Mouse (Mus musculus) lung, embryonic 15.5 days (tissue): ENCODE results near the gene Arhgef2. TPM values are rescaled to one million over a fixed set of nuclear protein-coding genes. Genes with fewer than 3 reads are reported as not detected.

Experiments used
- ATAC-seq: fragments of 200-750 bp; cut with Nextera tagmentation; 2 replicates; pipeline ENCODE4 v1.8.0; 2017; ENCODE audit warnings: moderate number of reproducible peaks, borderline replicate concordance; ENCODE audit not compliant: low FRiP score, low TSS enrichment; ENCODE audit errors: extremely low read depth
- H3K27ac ChIP-seq: fragments of 300-500 bp; sonication (generic); 2 replicates; pipeline ENCODE4 v1.5.1; 2015; ENCODE audit warnings: moderate library complexity, mild to moderate bottlenecking, inconsistent platforms
- H3K27me3 ChIP-seq: fragments of 300-500 bp; sonication (generic); 2 replicates; pipeline ENCODE4 v1.6.1; 2015; ENCODE audit warnings: inconsistent platforms
- H3K36me3 ChIP-seq: fragments of 300-500 bp; sonication (generic); 2 replicates; pipeline ENCODE4 v1.6.1; 2015; ENCODE audit warnings: inconsistent platforms
- H3K4me1 ChIP-seq: fragments of 300-500 bp; sonication (generic); 2 replicates; pipeline ENCODE4 v1.6.1; 2015; ENCODE audit warnings: inconsistent platforms
- H3K4me2 ChIP-seq: fragments of 300-500 bp; sonication (generic); 2 replicates; pipeline ENCODE4 v1.6.1; 2015; ENCODE audit warnings: inconsistent platforms, mild to moderate bottlenecking, moderate library complexity
- H3K4me3 ChIP-seq: fragments of 300-500 bp; sonication (generic); 2 replicates; pipeline ENCODE4 v1.5.1; 2015; ENCODE audit warnings: mild to moderate bottlenecking, inconsistent platforms
- H3K9ac ChIP-seq: fragments of 300-500 bp; sonication (generic); 2 replicates; pipeline ENCODE4 v1.6.1; 2015; ENCODE audit warnings: inconsistent platforms
- H3K9me3 ChIP-seq: fragments of 300-500 bp; sonication (generic); 2 replicates; pipeline ENCODE4 v1.6.1; 2016; ENCODE audit warnings: inconsistent platforms
- WGBS: fragments of 180-500 bp; shearing (Covaris S2); methylation state at CpG from one replicate; pipeline ENCODE4 v1.1.7; 2015; 5-methylcytosine and 5-hydroxymethylcytosine counted together
- polyA plus RNA-seq: library from polyadenylated mRNA; unstranded; fragments of >200 nt; fragmentation: Nextera tagmentation; extraction: Ambion mirVana; gene quantifications from 2 replicates; pipeline ENCODE4 v1.2.1, GENCODE M21; 2015

Gene Arhgef2
- polyA plus RNA-seq, 1 experiment from 2014 or later, result 116 TPM

GRCm38 (mm10) chr3:88658441-88659127 is 52.8 kb downstream of the Arhgef2 start:
- no peak for ATAC-seq
- H3K4me2 ChIP-seq, result no peak overlapping the region
- no peaks in the 10 kb centered on the region for H3K4me1 ChIP-seq
- no peaks in the 10 kb centered on the region for H3K36me3 ChIP-seq
- H3K27ac ChIP-seq, result no peak overlapping the region
- WGBS, result 52% methylated on average over 5 of the region's 5 CpGs
- H3K4me3 ChIP-seq, result no peak overlapping the region
- H3K9ac ChIP-seq, result no peak overlapping the region
- H3K9me3 ChIP-seq, result no peaks in the 10 kb centered on the region
- H3K27me3 ChIP-seq, result no peaks in the 10 kb centered on the region

GRCm38 (mm10) chr3:88659798-88660197 is 54.0 kb downstream of the Arhgef2 start:
- Histone ChIP-seq H3K27ac (no peak overlapping the region), H3K36me3 (no peaks in the 10 kb centered on the region), H3K9ac (no peak overlapping the region), H3K4me1 (no peaks in the 10 kb centered on the region), H3K4me3 (no peak overlapping the region), H3K27me3 (no peaks in the 10 kb centered on the region), H3K9me3 (no peaks in the 10 kb centered on the region), H3K4me2 (no peak overlapping the region)
- ATAC-seq, result no peak
- 39% methylated on average over 6 of the region's 6 CpGs for WGBS

DNA sequence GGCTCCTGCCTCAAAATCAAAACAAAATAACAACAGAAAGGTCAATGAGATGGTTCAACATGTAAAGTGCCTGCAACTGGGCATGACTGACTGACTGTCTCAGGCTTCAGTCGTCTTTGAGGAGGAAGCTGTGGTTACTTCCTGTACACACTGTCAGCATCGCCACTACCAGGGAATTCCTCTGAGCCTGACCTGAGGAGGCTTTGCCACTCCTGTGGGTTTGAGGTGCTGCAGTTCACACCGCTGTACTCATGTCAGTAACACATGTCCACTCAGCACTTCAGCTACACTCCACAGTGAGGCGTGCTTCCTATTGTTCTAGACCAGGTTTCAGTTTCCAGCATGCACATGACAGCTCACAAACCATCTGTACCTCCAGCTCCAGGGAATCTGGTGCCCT is 58.3 kb downstream of the Arhgef2 start:
- Histone ChIP-seq H3K4me2 (no peak overlapping the region), H3K36me3 (no peaks in the 10 kb centered on the region), H3K4me3 (no peak overlapping the region), H3K4me1 (no peaks in the 10 kb centered on the region), H3K27me3 (no peaks in the 10 kb centered on the region), H3K9me3 (no peaks in the 10 kb centered on the region), H3K27ac (no peak overlapping the region), H3K9ac (no peak overlapping the region)
- no peak for ATAC-seq
- 66% methylated on average over 4 of the region's 4 CpGs for WGBS

DNA sequence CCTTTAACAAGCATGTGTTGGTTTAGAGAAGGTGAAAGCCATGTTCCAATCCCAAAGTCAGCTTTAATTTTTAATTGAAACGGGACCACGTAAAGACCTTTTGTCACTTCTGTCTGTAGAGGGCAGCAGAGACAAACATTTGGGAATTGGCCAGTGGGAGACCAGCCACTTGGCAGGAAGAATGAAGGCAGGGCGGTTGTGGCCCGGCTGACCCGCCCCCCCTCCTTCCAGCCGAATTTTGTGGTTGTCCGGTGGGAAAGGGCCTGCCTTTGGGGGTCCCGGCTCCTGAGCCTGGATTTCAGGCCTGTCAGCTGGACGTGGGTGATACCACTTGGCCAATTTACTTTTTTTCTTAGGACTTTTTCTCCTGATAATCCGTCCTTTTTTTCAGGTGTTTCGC is 71.6 kb downstream of the Arhgef2 start:
- ATAC-seq, result peak; percentile 65; the same call in 1 of the 2 replicates
- Histone ChIP-seq H3K4me1 (peaks cover 3% of the 10 kb centered on the region; the same call in 1 of the 2 replicates), H3K4me3 (peak overlapping the region; percentile 28), H3K36me3 (no peaks in the 10 kb centered on the region), H3K9me3 (no peaks in the 10 kb centered on the region), H3K27ac (no peak overlapping the region), H3K27me3 (no peaks in the 10 kb centered on the region), H3K9ac (peak overlapping the region; percentile 35), H3K4me2 (peak overlapping the region; percentile 58)
- 10% methylated on average over 11 of the region's 11 CpGs for WGBS

DNA sequence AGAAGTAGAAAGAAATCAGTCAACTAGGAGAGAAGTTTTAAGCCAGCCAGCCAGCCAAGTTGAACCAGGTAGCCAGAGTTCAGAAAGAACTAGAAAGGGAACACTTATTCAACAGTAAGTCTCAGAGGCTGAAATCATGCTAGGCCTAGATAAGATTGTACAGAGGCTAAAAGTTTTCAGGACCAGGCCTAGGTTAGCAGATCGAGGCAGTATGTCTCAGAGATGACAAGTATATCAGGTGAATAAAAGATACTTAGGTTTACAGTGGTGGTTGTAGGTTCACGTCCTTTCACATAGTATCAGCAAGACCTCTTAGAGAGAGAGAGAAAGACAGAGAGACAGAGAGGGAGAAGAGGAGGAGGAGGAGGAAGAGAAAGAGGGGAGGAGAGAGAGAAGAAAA is 78.0 kb downstream of the Arhgef2 start:
- 86% methylated on average over 2 of the region's 2 CpGs for WGBS
- Histone ChIP-seq H3K4me2 (no peak overlapping the region), H3K27ac (no peak overlapping the region), H3K9ac (no peak overlapping the region), H3K9me3 (no peaks in the 10 kb centered on the region), H3K4me3 (no peak overlapping the region), H3K4me1 (peaks cover 12% of the 10 kb centered on the region), H3K27me3 (no peaks in the 10 kb centered on the region), H3K36me3 (peaks cover 12% of the 10 kb centered on the region)
- ATAC-seq, result no peak

- Histone ChIP-seq H3K27ac (peak overlapping the region; percentile 93), H3K27me3 (no peaks in the 10 kb centered on the region), H3K4me3 (peak overlapping the region; percentile 62), H3K9me3 (no peaks in the 10 kb centered on the region), H3K4me1 (peaks cover 12% of the 10 kb centered on the region), H3K36me3 (peaks cover 17% of the 10 kb centered on the region), H3K9ac (peak overlapping the region; percentile 45; the same call in 1 of the 2 replicates), H3K4me2 (peak overlapping the region; percentile 65)
- no peak for ATAC-seq
- WGBS, result 53% methylated on average over 8 of the region's 8 CpGs
Observed at GRCm38 (mm10) chr3:88684236-88684979, 78.6 kb downstream of the Arhgef2 start.

GRCm38 (mm10) chr3:88684980-88685941 is 79.5 kb downstream of the Arhgef2 start, which contains the start of gene Khdc4:
Khdc4 (plus strand) TSS chr3:88685803.
- Histone ChIP-seq H3K36me3 (peaks cover 26% of the 10 kb centered on the region), H3K4me3 (peak within 1 kb of the TSS; percentile 62), H3K4me2 (peak within 1 kb of the TSS; percentile 65), H3K9me3 (no peaks in the 10 kb centered on the region), H3K27me3 (no peaks in the 10 kb centered on the region), H3K4me1 (peaks cover 12% of the 10 kb centered on the region), H3K27ac (peak within 1 kb of the TSS; percentile 98), H3K9ac (peak within 1 kb of the TSS; percentile 96)
- WGBS, result under 1% methylated on average over 47 of the region's 47 CpGs
- peak; percentile 99 for ATAC-seq

DNA sequence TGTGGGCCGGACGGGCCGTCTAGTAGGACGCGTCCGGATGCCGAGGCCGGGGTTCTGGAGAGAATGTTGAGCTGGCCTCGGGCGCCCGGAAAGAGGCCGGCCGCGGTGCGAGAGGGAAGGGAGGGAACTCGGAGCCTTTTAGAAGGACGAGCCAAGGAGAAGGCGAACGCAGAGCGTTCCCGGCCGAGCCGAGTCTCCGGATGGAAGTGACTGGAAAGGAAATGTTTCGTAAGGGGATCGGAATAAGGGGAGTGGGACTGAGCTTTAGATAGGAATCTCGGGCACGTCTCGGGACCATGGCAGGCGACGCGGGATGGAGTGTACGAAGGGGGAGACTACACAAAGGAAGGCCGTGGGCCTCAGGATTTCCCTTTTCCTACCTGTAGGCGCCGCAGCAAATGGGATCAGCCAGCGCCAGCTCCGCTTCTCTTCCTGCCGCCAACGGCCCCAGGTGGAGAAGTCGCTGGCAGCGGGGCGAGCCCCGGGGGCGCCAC is 80.2 kb downstream of the Arhgef2 start:
- Histone ChIP-seq H3K4me3 (peak overlapping the region; percentile 62), H3K9ac (peak overlapping the region; percentile 96), H3K36me3 (peaks cover 33% of the 10 kb centered on the region), H3K9me3 (no peaks in the 10 kb centered on the region), H3K27ac (peak overlapping the region; percentile 98), H3K4me1 (peaks cover 12% of the 10 kb centered on the region), H3K4me2 (peak overlapping the region; percentile 56), H3K27me3 (no peaks in the 10 kb centered on the region)
- ATAC-seq, result peak; percentile 70
- under 1% methylated on average over 44 of the region's 45 CpGs for WGBS

- no peak for ATAC-seq
Observed at GRCm38 (mm10) chr3:88686734-88687611, 81.2 kb downstream of the Arhgef2 start.

DNA sequence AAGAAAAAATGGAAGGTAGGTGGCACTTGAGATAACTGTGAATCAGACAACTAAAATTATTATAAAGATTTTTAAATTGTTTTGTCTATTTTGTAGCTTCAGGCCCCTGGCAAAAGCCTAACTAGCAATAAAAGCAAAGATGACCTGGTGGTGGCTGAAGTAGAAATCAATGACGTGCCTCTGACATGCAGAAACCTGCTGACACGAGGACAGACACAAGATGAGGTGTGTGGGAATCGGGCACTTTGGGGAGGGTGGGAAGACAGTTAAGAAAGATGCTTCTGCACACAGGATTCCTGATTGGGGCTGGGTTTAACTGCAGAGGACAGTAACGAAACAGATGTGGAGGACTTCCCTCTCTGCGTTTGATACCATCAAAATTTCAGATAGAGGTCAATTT is 83.3 kb downstream of the Arhgef2 start:
- Histone ChIP-seq H3K36me3 (peaks cover 61% of the 10 kb centered on the region), H3K4me3 (no peak overlapping the region), H3K4me2 (no peak overlapping the region), H3K9ac (no peak overlapping the region), H3K9me3 (no peaks in the 10 kb centered on the region), H3K27ac (no peak overlapping the region), H3K4me1 (peaks cover 12% of the 10 kb centered on the region), H3K27me3 (no peaks in the 10 kb centered on the region)
- ATAC-seq, result no peak
- 77% methylated on average over 5 of the region's 5 CpGs for WGBS

More at GRCm38 (mm10) chr3:88686734-88687611, 81.2 kb downstream of the Arhgef2 start:
- Histone ChIP-seq H3K9ac (peak overlapping the region; percentile 96), H3K36me3 (peaks cover 42% of the 10 kb centered on the region), H3K27ac (peak overlapping the region; percentile 98; the same call in 1 of the 2 replicates), H3K4me1 (peaks cover 12% of the 10 kb centered on the region), H3K4me2 (peak overlapping the region; percentile 56), H3K9me3 (no peaks in the 10 kb centered on the region), H3K27me3 (no peaks in the 10 kb centered on the region), H3K4me3 (peak overlapping the region; percentile 62)
- WGBS, result 9% methylated on average over 13 of the region's 13 CpGs
